Mouse (Mus musculus): ENCODE data around the gene D230025D16Rik.
"Not testable (repeated sequence)": the region's sequence is repeated elsewhere in the genome, so short reads cannot be mapped to it uniquely, and the experiment has no call there.

The D230025D16Rik gene

DNA sequence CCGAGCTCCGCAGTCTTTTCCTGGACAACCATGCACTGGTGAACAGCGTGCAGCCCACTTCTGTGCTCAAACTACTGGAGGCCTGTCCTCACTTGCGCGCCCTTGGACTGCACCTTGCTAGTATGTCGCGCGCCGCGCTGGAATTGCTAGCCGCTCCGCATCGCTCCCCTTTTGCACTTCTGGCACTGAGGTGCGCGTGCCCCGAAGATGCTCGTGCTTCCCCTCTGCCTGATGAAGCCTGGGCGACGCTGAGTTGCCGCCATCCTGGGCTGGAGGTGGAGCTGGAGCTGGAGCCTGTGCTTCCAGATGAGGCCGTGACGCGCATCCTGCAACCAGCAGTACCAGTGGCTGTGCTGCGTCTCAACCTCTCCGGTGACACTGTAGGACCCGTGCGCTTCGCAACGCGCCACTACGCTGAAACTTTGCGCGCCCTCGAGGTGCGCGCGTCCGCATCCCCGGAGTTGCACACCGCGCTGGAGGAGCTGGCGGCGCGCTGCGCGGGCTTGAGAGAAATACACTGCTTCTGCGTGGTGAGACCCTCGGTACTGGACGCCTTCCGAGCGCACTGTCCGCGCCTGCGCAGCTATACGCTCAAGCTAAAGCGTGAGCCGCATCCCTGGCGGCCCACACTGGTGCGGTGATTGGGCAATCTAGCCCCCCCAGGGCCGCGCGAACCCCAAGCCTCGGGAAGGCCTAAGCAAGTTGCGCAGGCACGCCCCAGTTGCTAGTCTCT lies 43.6 kb downstream of the D230025D16Rik start:
- DNase-seq (ENCODE audit: low read depth) = no peak

DNA sequence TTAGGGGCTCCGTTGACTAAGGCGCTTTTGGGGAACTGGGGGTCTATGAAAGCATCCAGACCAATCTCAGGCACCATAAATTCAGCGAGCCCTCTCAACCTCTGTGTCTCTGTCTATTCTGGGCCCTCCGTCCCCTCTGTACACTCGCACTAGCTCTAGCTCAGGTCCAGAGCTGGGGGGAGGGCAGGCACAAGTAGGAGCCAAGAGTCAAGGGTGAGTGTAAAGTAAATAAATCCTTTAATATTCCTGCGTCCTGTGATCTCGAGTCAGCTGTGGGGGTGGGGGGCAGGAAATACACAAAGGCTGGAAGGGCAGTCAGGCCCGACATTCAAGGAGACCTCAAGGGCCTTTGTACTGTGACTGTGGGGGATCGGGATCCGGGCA lies 44.1 kb downstream of the D230025D16Rik start:
- DNase-seq (ENCODE audit: low read depth) = no peak

- no peak for DNase-seq (ENCODE audit: low read depth)
Measured at GRCm38 (mm10) chr8:105269461-105269947, 44.6 kb downstream of the D230025D16Rik start, which contains the start of gene Hsf4. Gene Hsf4 (plus strand): TSS chr8:105269801.

- DNase-seq (ENCODE audit: low read depth) = no peak
Measured at GRCm38 (mm10) chr8:105270101-105270915, 45.4 kb downstream of the D230025D16Rik start.

DNA sequence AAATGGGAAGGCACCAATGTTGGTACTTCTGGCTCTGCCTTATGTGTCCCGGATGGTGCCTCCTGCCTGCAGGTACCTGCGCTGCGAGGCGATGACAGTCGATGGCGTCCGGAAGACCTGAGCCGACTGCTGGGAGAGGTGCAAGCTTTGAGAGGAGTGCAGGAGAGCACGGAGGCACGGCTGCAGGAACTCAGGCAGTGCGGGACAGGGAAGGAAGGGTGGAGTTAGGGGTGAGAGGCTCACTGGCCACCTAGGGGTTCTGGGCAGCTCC lies 45.9 kb downstream of the D230025D16Rik start:
- no peak for DNase-seq (ENCODE audit: low read depth)

- DNase-seq (ENCODE audit: low read depth) = no peak
Measured at GRCm38 (mm10) chr8:105275387-105275786, 50.4 kb downstream of the D230025D16Rik start.

- no peak for DNase-seq (ENCODE audit: low read depth)
Measured at GRCm38 (mm10) chr8:105275840-105276239, 50.9 kb downstream of the D230025D16Rik start, which contains the start of gene Nol3. Gene Nol3 (plus strand): TSS chr8:105276140.

- no peak for DNase-seq (ENCODE audit: low read depth)
Measured at GRCm38 (mm10) chr8:105276292-105277120, 51.6 kb downstream of the D230025D16Rik start.

- DNase-seq (ENCODE audit: low read depth) = no peak
Measured at GRCm38 (mm10) chr8:105278911-105279334, 54.0 kb downstream of the D230025D16Rik start.

DNA sequence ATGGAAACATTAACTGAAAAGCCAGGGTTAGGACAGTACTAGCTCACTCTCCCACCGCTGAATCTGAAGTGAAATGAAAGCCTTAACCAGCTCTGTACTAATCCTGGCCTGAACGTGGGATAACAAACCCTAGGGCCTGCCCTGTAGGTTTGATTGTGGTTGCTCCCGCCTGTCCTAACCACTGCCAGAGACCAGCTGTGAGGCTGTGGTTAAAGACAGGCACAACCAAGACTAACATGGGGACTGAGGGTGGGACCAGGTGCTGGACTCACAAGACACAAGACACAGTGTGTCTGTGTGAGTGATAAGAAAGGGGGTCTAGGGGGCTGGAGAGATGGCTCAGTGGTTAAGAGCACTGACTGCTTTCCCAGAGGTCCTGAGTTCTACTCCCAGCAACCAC lies 55.6 kb downstream of the D230025D16Rik start:
- no peak for DNase-seq (ENCODE audit: low read depth)

GRCm38 (mm10) chr8:105281821-105282220 lies 56.9 kb downstream of the D230025D16Rik start:
- DNase-seq (ENCODE audit: low read depth) = no peak

DNA sequence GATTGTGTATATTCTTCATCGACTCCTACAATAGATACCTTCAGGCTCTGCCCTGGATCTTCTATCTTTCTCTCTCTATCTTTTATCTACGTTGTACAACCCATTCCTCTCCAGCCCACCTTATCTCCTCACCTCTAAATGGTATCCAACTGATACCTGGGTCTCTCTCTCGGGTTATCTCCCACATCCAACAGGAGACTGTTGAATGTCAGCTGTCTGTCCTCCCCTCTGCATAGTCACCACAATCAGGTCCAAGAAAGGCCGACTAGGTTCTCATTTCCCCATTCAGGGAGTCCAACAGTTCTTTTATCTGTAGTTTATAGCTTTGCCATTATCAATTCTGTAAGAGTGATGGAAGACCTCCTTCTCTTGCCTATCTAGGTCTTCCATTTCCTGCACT lies 57.3 kb downstream of the D230025D16Rik start:
- DNase-seq (ENCODE audit: low read depth) = no peak

GRCm38 (mm10) chr8:105283074-105283473 lies 58.1 kb downstream of the D230025D16Rik start:
- peak; percentile 58 for DNase-seq (ENCODE audit: low read depth)

DNA sequence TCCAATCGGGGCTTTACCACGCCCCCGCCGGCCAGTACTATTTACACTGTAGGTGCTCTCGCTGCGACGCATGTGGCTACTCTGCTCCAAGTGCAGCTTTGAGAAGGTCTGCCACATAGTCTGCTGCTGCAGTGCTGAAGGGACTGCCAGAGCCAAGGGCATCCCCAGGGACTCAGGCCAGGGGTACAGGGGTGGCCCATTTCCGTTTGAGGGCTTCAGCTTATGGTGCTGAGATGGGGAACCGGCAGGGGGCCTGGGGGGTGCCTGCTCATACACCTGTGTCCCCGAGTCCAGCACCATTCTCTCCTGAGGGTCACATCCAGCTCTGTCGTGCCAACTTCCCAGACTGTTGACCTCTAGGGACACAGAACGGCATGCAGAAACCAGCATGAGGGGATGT lies 60.6 kb downstream of the D230025D16Rik start:
- no peak for DNase-seq (ENCODE audit: low read depth)

DNA sequence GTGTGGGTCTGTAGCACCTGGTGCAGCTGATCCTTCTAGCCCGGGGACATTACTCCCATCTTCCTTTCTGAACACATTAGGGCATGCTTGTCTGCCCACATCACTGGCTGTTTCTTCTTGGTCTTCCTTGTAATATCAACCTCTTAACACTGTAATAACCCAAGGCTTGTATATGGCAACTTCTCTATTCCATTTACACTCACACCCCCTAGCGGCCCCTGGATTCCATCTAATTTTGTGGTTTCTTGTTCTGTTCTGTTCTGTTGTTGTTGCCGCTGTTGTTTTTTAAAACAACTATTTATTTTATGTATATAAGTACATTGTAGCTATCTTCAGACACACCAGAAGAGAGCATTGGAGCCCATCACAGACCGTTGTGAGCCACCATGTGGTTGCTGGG lies 62.0 kb downstream of the D230025D16Rik start:
- DNase-seq (ENCODE audit: low read depth) = no peak

DNA sequence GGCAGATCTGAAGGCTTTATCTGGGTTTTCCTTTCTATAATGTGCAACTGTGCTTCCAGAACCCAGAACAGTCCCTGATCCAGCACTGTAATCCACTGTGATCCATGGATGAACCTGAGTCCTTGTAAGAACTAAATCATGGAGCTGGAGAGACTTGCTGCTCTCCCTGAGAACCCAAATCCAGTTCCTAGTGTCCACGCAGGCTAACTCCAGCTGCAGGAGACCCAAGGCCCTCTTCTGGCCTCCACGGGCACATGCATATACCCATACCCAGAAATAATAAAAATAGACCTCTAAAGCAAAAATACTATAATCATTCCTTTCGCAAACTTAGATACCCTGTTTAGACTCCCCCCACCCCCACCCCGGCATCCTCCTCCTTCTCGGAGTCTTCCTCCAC lies 63.3 kb downstream of the D230025D16Rik start:
- no peak for DNase-seq (ENCODE audit: low read depth)

GRCm38 (mm10) chr8:105288958-105289732 lies 64.2 kb downstream of the D230025D16Rik start:
- peak; percentile 97 for DNase-seq (ENCODE audit: low read depth)

- no peak for DNase-seq (ENCODE audit: low read depth)
Measured at GRCm38 (mm10) chr8:105289805-105290460, 65.0 kb downstream of the D230025D16Rik start, which contains the start of gene 4931428F04Rik. Gene 4931428F04Rik (minus strand): TSS chr8:105289864.

DNA sequence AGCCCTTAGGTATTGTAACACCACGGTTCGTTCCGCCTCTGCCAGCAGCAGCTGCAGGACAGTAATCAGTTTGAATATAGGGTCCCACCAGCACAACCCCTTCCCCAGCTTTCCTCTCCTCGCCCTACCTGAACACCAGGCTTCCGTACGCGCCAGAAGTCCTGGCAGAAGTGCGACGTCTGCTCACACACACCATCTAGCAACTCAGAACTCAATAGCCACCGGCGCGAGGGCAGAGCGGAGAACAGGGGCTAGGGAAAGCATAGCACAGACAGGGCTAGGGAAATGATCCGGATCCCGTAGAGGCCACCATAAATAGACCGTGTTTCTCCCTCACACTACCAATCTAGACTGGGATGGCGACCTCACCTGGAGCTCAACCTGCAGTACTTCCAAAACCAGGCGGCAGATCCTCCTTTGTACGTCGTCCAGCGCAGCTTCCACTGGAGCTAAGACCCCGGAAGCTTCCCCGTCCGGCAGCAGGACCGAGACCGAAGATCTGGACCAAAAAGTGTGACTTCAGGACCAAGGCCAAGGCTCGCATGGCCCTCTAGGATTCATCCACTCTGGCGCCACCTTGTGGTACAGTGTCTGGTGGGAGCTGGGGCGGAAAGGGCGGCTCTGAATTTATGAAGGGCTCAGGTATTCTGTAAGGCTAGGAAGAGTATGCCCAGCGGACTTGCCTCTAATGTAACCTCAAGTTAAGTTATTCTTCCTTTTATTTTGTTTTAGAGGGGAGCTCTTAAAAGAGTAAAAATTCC lies 65.8 kb downstream of the D230025D16Rik start:
- DNase-seq (ENCODE audit: low read depth) = peak; percentile 95

DNA sequence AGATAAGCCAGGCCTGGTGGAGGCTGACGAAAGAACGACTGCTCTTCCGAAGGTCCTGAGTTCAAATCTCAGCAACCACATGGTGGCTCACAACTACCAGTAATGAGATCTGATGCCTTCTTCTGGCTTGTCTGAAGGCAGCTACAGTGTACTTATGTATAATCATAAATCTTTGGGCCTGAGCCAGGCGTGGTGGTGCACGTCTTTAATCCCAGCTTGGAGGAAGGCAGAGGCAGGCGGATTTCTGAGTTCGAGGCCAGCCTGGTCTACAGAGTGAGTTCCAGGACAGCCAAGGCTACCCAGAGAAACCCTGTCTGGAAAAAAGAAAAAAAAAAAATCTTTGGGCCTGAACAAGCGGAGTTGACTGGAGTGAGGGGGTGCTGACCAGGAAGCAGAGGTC lies 66.4 kb downstream of the D230025D16Rik start:
- not testable (repeated sequence) for DNase-seq (ENCODE audit: low read depth)
